Mouse (Mus musculus) testis, adult 2 months (tissue): ENCODE results near the gene Ccr9. TPM values are rescaled to one million over a fixed set of nuclear protein-coding genes. Genes with fewer than 3 reads are reported as not detected.
"Not testable (repeated sequence)": the region's sequence is repeated elsewhere in the genome, so short reads cannot be mapped to it uniquely, and the experiment has no call there.

Experiments used
- H3K27ac ChIP-seq: fragments of 200-500 bp; 2 replicates; pipeline ENCODE4 v1.5.1; 2012; ENCODE audit warnings: low read depth, low read length; ENCODE audit not compliant: control insufficient read depth, insufficient read depth
- H3K27me3 ChIP-seq: fragments of 200-500 bp; 2 replicates; pipeline ENCODE4 v1.6.1; 2012; ENCODE audit warnings: mild to moderate bottlenecking, low read length, moderate library complexity; ENCODE audit not compliant: control insufficient read depth, insufficient read depth
- H3K36me3 ChIP-seq: fragments of 200-500 bp; 2 replicates; pipeline ENCODE4 v1.6.1; 2012; ENCODE audit warnings: mild to moderate bottlenecking, low read length; ENCODE audit not compliant: control insufficient read depth, insufficient read depth
- H3K4me1 ChIP-seq: fragments of 200-500 bp; 2 replicates; pipeline ENCODE4 v1.6.1; 2012; ENCODE audit warnings: low read length; ENCODE audit not compliant: control insufficient read depth, insufficient read depth
- H3K4me3 ChIP-seq: fragments of 200-500 bp; 2 replicates; pipeline ENCODE4 v1.5.1; 2012; ENCODE audit warnings: low read depth, mild to moderate bottlenecking, low read length, moderate library complexity, mixed read lengths; ENCODE audit not compliant: control insufficient read depth
- CTCF ChIP-seq: fragments of 200-500 bp; IDR thresholded peaks from 2 replicates; pipeline ENCODE4 v1.5.1; 2012; ENCODE audit warnings: low read depth, mild to moderate bottlenecking, inconsistent platforms, low read length, moderate library complexity; ENCODE audit not compliant: control insufficient read depth, insufficient read depth, insufficient replicate concordance
- POLR2A ChIP-seq: fragments of 200-500 bp; IDR thresholded peaks from 2 replicates; pipeline ENCODE4 v1.6.1; 2012; ENCODE audit warnings: low read depth, mild to moderate bottlenecking, inconsistent platforms, low read length, moderate library complexity; ENCODE audit not compliant: control insufficient read depth
- polyA plus RNA-seq: library from polyadenylated mRNA; depleted of rRNA; stranded (reverse); fragments of >200 nt; gene quantifications from 2 replicates; pipeline ENCODE4 v1.2.3, GENCODE M21; 2012

The Ccr9 gene
- polyA plus RNA-seq, 1 experiment = 0.04 TPM

DNA sequence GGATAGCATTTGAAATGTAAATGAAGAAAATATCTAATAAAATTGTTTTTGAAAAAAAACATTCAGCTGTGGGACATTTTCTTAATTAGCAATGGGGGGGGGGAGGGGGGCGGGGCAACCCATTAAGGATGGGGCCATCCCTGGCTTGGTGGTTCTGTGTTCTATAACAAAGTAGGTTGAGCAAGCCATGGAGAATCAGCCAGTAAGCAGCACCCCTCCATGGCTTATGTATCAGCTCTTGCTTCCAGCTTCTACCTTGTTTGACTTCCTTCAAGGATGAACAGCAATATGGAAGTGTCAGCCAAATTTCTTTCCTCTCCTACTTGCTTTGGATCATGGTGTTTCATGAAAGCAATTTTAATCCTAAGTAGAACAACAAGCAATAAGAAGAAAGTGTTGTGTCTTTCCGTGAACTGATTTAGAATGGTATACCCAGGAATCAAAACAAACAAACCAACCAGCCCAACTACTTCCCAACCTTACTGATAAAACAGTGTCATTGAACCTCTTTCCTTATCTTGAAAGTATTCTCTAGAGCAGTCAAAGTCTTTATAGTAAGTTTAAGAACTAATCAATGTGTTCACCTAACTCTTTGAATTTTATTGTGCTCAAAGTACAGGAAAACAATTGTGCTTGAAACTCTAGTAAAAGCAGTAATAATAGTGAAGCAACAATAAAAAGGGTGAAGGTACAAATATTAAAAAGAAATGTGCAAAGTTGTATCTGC is 28.3 kb upstream of the Ccr9 start:
- H3K4me1 ChIP-seq = no peaks in the 10 kb centered on the region

DNA sequence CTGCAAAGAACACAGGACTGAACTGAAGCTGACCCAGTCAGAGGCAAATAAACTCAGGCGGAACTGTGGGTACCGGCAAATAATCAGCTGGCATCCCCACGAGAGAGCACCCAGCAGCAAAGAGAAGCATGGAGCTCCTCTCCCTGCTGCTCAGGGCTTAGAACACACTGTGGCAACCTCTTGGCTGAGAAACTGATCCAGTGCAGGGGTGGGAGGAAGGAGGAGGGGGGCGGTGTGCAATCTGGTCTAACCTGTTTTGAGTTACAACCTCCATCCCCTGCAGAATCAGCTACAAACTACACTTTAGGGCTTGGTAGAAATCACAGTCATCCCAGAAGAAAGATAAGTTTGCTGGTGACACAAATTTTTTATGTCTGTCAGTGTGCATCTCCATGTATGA is 26.9 kb upstream of the Ccr9 start:
- no peak for TF ChIP-seq POLR2A
- TF ChIP-seq CTCF = no peak
- Histone ChIP-seq H3K27me3 (no peaks in the 10 kb centered on the region), H3K4me3 (no peak overlapping the region), H3K4me1 (no peaks in the 10 kb centered on the region), H3K36me3 (no peaks in the 10 kb centered on the region), H3K27ac (no peak overlapping the region)

More for the DNA sequence above, 28.3 kb upstream of the Ccr9 start:
- H3K27me3 ChIP-seq = no peaks in the 10 kb centered on the region
- H3K36me3 ChIP-seq = no peaks in the 10 kb centered on the region
- no peak overlapping the region for H3K27ac ChIP-seq
- no peak overlapping the region for H3K4me3 ChIP-seq
- TF ChIP-seq CTCF (no peak), POLR2A (no peak)

DNA sequence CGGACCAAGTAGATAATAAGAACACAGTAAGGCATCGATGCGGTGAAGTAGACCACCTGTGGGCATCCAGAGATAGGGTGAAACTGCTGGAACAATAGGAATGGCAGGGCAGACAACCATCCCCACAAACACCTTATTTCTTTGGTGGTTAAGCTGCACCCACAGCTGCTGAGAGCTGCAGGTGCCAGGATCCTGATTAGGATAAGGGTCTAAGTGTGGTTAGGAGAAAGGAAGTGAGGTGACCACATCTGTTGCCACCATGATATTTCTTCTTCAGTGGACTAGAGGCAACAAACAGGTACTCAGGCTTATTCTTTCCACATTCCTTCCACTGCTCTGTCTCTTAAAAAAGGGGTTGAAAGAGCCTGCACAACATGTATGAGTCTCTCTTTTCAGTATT is 20.8 kb upstream of the Ccr9 start:
- Histone ChIP-seq H3K27ac (no peak overlapping the region), H3K36me3 (no peaks in the 10 kb centered on the region), H3K4me1 (no peaks in the 10 kb centered on the region), H3K27me3 (no peaks in the 10 kb centered on the region), H3K4me3 (no peak overlapping the region)
- TF ChIP-seq POLR2A (no peak), CTCF (no peak)

DNA sequence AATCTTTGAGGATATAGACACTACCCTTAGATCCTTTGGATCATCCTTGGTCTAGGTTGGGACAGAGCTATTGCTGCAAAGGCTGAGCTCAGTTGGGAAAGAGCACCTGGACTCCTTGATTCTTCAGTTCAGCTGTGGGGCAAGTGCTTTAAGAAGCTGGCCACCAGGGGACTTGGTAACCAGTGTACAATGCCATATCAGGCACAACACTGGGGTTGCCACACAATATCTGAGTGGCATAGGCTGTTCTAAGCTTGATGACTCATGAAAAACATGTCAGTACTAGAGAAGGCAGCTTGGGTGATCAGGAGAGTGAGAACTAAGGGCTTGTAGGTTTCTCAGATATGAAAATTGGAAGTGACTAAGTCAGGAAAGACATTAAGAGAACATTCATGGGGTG is 19.3 kb upstream of the Ccr9 start:
- no peak overlapping the region for H3K4me3 ChIP-seq
- no peaks in the 10 kb centered on the region for H3K36me3 ChIP-seq
- TF ChIP-seq CTCF (no peak), POLR2A (no peak)
- no peaks in the 10 kb centered on the region for H3K4me1 ChIP-seq
- no peak overlapping the region for H3K27ac ChIP-seq
- no peaks in the 10 kb centered on the region for H3K27me3 ChIP-seq

DNA sequence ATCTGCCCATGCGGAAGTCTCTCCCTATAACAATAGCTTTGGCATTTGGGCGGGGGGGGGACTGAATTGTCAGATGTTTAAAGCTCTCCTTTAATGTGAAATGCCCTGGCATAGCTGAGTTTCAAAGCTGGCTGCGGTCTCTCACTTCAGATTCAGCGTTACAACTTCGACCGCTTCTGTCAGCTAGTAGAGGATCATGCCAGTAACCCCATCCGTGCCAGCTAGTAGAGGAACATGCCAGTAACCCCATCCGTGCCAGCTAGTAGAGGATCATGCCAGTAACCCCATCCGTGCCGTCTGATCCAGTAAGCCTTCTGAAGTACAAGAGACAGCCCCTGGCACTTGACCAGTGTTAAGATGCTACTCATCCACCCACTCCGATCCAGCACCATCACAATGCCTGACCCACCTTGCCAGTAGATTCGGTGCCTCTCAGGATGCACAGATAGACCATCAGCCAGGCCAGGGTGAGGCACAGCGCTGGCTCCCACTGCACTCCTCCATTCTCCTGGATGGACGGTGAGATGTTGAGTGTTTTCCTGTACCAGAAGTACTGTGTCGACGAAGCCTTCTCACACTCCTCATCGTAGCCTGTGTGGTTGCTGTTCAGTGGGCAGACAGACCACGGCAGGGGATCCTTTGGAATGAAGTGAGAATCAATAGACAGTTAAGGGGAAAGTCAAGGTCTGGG is 18.1 kb upstream of the Ccr9 start:
- not testable (repeated sequence) for H3K27ac ChIP-seq, H3K27me3 ChIP-seq, H3K4me1 ChIP-seq, H3K36me3 ChIP-seq, H3K4me3 ChIP-seq

DNA sequence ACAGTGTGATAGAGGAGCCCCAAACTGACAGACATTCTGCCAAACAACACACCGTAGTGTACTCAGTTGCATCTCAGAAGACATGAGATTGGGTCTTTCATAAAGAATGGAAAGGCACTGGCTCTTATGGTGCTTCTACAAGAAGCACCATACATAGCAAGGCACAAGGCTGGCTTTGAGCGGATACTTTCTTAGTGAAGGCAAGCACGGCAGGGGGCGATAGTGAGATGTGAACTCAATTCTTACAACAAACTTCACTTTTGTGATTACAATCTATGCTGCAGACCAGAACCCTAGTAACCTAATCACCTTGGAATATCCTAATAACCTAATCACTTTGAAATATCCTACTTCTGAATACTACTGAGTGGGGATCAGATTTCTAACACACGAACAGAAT is 12.6 kb upstream of the Ccr9 start:
- no peak overlapping the region for H3K4me3 ChIP-seq
- no peaks in the 10 kb centered on the region for H3K27me3 ChIP-seq
- TF ChIP-seq CTCF (no peak), POLR2A (no peak)
- no peaks in the 10 kb centered on the region for H3K36me3 ChIP-seq
- no peaks in the 10 kb centered on the region for H3K4me1 ChIP-seq
- H3K27ac ChIP-seq = no peak overlapping the region

DNA sequence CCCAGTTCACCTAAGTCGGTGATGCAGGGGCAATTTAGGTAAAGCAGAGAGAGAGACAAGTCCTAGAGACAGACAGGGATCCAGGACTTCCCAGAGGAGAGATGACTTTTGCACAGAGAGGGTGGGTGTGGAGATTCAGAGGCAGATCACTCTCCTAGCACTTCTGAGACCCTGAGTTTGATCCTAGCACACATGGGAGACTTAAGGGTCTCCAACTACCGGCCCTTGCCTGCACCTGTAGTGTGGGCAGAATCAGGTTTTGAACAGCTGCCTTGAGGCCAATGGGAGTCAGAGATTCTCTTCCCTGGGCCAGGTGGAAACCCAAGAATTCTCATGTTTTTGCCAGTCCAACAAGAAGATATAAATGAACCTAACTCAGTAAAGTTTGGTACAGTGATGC is 959 bp downstream of the Ccr9 start:
- Histone ChIP-seq H3K27me3 (no peaks in the 10 kb centered on the region), H3K4me1 (peaks cover 15% of the 10 kb centered on the region), H3K4me3 (no peak overlapping the region), H3K36me3 (no peaks in the 10 kb centered on the region), H3K27ac (no peak overlapping the region)
- TF ChIP-seq CTCF = no peak
- no peak for TF ChIP-seq POLR2A

DNA sequence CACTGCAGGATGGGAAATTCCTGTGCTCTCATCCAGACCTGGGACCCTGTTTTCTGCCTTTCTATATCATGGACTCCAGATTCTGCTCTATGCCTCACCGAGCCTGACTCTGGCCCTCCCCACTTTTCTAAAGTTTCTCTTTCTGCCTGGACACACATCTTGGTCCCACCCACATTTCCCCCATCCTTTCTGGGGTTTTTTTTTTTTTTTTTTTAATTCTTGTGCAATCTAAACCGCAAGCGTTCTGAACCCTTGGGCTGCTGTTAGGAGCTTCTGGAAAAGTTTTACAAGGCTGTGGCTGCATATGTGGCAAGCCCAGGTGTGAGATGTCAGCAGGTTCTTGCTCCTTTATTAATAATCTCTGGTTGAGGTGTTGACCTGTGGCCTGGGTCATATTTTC is 5.5 kb downstream of the Ccr9 start:
- Histone ChIP-seq H3K27me3 (no peaks in the 10 kb centered on the region), H3K36me3 (no peaks in the 10 kb centered on the region), H3K4me3 (no peak overlapping the region), H3K4me1 (peaks cover 6% of the 10 kb centered on the region), H3K27ac (no peak overlapping the region)
- TF ChIP-seq POLR2A (no peak), CTCF (no peak)
